Mouse (Mus musculus): ENCODE measurements around the gene Atp2c2. TPM values are rescaled to one million over a fixed set of nuclear protein-coding genes. Genes with fewer than 3 reads are reported as not detected.

Atp2c2 gene
- total RNA-seq, 1 experiment from 2014 or later, result not detected

GRCm38 (mm10) chr8:119691989-119692388, 7.8 kb upstream of the Atp2c2 start:
- no peak for ATAC-seq (replicated peaks in 1 of 2; ENCODE audit: insufficient read depth in 1 of 2, low FRiP score in 2 of 2, low TSS enrichment in 1 of 2, low read depth in 1 of 2, poor library complexity in 2 of 2, severe bottlenecking in 2 of 2)

GRCm38 (mm10) chr8:119694696-119695095, 5.1 kb upstream of the Atp2c2 start:
- no peak for ATAC-seq (replicated peaks in 1 of 2; ENCODE audit: insufficient read depth in 1 of 2, low FRiP score in 2 of 2, low TSS enrichment in 1 of 2, low read depth in 1 of 2, poor library complexity in 2 of 2, severe bottlenecking in 2 of 2)

DNA sequence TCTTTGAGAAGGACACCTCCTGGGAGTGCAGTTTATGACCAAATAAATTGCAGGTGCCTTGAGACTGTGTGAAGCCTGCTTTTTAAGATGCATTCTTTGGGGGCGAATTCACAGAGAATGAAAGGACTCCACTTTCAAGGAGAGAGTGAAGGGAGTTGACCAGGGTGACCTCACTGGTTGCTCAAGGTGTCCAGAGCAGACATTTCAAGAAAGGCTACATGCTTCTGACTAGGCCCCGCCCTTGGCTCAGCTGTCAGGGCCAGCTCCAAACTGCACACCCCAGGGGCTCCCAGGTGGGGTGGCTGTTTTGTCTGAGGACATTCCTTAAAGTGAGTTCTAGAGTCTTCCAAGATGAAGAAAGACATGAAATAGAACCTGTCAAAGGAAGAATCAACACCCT, 2.6 kb upstream of the Atp2c2 start:
- no peak for ATAC-seq (replicated peaks in 1 of 2; ENCODE audit: insufficient read depth in 1 of 2, low FRiP score in 2 of 2, low TSS enrichment in 1 of 2, low read depth in 1 of 2, poor library complexity in 2 of 2, severe bottlenecking in 2 of 2)

GRCm38 (mm10) chr8:119698960-119699359, 849 bp upstream of the Atp2c2 start:
- peak; percentile 51 to 57; a peak in 1 of 4 replicates for ATAC-seq (replicated peaks in 1 of 2; ENCODE audit: insufficient read depth in 1 of 2, low FRiP score in 2 of 2, low TSS enrichment in 1 of 2, low read depth in 1 of 2, poor library complexity in 2 of 2, severe bottlenecking in 2 of 2)

DNA sequence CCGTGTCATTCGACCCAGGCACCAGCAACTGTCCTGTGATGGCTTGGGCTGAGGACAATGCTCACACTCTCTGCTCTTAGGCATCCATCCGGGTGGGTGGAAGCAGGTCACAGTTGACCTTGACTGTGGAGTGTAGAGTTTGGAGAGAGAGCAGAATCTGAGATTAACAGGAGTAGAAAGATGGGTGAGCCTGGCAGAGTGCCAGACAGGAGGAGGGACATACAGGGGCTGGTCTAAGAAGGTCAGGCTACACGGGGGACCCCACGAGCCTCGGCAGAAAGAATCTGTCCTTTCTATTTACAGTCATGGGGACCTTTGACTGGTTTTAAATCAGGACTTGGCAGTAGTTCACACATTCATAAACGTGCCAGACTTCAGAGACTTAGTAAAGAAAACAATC, 3.2 kb downstream of the Atp2c2 start:
- no peak for ATAC-seq (replicated peaks in 1 of 2; ENCODE audit: insufficient read depth in 1 of 2, low FRiP score in 2 of 2, low TSS enrichment in 1 of 2, low read depth in 1 of 2, poor library complexity in 2 of 2, severe bottlenecking in 2 of 2)

- no peak for ATAC-seq (replicated peaks in 1 of 2; ENCODE audit: insufficient read depth in 1 of 2, low FRiP score in 2 of 2, low TSS enrichment in 1 of 2, low read depth in 1 of 2, poor library complexity in 2 of 2, severe bottlenecking in 2 of 2)
Measured at GRCm38 (mm10) chr8:119707146-119707545, 7.3 kb downstream of the Atp2c2 start.

DNA sequence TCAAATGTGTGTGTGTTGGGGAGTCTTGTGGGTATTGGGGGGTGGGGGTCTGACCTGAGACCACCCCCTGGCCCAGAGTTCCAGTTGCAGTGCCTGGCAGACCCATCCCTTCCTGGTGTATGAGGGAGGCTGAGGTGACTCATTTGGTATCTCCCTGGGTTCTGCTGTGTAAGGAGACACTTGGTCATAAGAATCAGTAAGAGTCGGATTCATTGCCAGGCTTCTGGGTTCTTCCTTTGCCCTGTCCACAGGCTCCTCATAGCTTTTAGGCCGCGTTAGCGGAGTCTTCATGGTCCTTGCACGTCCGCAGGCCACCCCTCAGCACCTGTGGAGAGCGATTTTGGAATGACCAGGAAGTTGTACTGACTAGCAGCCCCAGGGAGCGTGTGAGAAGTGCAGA, 8.7 kb downstream of the Atp2c2 start:
- no peak for ATAC-seq (replicated peaks in 1 of 2; ENCODE audit: insufficient read depth in 1 of 2, low FRiP score in 2 of 2, low TSS enrichment in 1 of 2, low read depth in 1 of 2, poor library complexity in 2 of 2, severe bottlenecking in 2 of 2)

- no peak for ATAC-seq (replicated peaks in 1 of 2; ENCODE audit: insufficient read depth in 1 of 2, low FRiP score in 2 of 2, low TSS enrichment in 1 of 2, low read depth in 1 of 2, poor library complexity in 2 of 2, severe bottlenecking in 2 of 2)
Measured at GRCm38 (mm10) chr8:119708878-119709702, 9.3 kb downstream of the Atp2c2 start.

DNA sequence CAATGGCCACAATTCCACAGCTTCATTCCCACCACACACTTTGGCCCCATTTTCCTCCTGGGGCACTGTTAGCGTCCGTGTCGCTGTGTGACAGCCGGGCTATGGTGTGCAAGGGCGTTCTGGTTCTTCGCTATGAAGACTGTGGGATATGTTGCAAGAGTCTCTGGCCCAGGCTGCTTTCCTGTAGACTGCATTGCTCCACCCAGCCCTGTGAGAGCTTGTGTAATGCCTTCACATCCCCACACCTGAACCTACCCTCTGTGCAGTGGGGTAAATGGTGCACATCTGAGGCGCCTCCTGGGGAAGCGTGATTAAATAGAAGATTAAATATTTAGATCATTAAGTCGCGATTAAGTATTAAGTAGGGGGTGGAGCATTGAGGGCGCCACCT, 9.9 kb downstream of the Atp2c2 start:
- ATAC-seq (replicated peaks in 1 of 2; ENCODE audit: insufficient read depth in 1 of 2, low FRiP score in 2 of 2, low TSS enrichment in 1 of 2, low read depth in 1 of 2, poor library complexity in 2 of 2, severe bottlenecking in 2 of 2), result peak; percentile 40 to 68; a peak in 2 of 4 replicates

DNA sequence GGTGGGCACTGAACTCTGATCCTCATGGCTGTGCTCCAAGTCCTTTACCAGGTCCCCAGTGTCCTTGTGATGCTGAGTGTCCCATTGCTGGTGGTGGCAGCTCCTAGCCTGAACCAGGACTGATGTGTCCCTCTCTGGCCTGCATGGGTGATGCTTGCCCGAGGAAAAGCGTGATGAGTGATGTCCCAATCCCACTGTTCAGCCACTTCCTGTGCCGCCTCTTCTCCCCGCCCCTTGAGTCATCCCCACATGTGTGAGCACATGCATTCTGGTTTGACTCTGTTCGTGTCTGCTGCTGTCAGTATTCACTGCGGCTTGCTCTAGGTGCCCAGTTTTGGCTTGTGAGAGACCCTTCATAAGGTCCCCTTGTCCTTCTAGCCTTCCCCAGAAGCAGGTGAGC, 12.4 kb downstream of the Atp2c2 start:
- ATAC-seq (replicated peaks in 1 of 2; ENCODE audit: insufficient read depth in 1 of 2, low FRiP score in 2 of 2, low TSS enrichment in 1 of 2, low read depth in 1 of 2, poor library complexity in 2 of 2, severe bottlenecking in 2 of 2), result peak in 1 of 2 experiments; percentile 48; a peak in 1 of 4 replicates

DNA sequence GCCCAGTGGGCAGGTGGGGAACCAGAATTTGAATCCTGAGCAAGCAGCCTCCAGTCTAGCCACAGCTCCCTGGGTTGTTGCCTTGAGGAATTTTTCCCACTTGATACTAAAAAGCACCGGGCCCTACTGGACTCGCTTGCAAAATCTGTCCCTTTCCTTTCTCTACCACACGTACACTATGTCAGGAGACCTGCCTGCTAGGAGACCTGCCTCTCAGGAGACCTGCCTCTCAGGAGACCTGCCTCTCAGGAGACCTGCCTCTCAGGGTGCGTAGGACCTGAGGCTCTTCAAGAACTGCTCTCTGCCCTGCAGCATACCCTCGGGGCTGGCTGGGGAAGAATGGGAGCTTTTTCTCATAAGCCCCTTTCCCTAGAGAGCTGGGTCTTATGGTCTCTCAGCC, 13.6 kb downstream of the Atp2c2 start:
- ATAC-seq (replicated peaks in 1 of 2; ENCODE audit: insufficient read depth in 1 of 2, low FRiP score in 2 of 2, low TSS enrichment in 1 of 2, low read depth in 1 of 2, poor library complexity in 2 of 2, severe bottlenecking in 2 of 2), result no peak

DNA sequence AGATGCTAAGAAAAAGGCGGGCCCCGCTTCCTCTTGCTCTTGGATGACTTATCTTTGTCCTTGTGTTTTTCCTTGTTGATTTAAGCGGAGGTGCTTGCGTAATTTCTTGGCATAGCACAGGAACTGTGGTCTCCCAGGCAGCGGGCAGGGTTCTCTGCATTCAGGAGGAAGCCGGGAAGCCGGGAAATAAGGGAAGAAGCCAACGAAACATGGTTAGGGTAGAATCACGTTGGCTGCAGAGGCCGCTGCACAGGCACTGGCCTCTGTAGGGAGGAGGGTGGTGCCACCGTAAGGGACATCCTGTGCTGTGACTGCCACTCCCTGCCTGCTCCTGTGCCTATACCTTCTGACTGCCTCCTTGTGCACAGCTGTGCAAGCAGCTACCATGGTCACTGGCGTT, 15.4 kb downstream of the Atp2c2 start:
- ATAC-seq (replicated peaks in 1 of 2; ENCODE audit: insufficient read depth in 1 of 2, low FRiP score in 2 of 2, low TSS enrichment in 1 of 2, low read depth in 1 of 2, poor library complexity in 2 of 2, severe bottlenecking in 2 of 2), result no peak

GRCm38 (mm10) chr8:119716730-119717299, 17.0 kb downstream of the Atp2c2 start:
- ATAC-seq (replicated peaks in 1 of 2; ENCODE audit: insufficient read depth in 1 of 2, low FRiP score in 2 of 2, low TSS enrichment in 1 of 2, low read depth in 1 of 2, poor library complexity in 2 of 2, severe bottlenecking in 2 of 2), result no peak

DNA sequence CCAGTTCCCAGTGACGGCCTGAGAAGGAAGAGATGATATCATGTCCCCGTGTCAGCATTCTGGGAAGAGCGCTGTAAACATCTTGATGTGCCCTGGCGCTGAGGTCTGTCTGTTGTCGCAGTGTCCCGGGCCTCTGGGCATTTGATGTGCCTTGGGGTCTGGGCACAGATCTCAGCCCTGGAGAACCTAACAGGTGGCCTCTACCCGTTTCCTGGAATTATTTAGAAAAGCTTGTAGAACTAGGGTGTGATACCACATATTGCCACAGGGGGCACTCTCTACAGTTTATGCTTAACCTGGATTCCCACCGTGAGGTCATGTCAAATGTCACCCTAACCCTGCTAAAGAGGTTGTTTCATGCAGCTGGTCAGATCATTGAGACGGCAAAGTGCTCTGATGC, 18.0 kb downstream of the Atp2c2 start:
- ATAC-seq (replicated peaks in 1 of 2; ENCODE audit: insufficient read depth in 1 of 2, low FRiP score in 2 of 2, low TSS enrichment in 1 of 2, low read depth in 1 of 2, poor library complexity in 2 of 2, severe bottlenecking in 2 of 2), result peak; percentile 6 to 73; a peak in 2 of 4 replicates

GRCm38 (mm10) chr8:119719011-119719501, 19.2 kb downstream of the Atp2c2 start:
- no peak for ATAC-seq (replicated peaks in 1 of 2; ENCODE audit: insufficient read depth in 1 of 2, low FRiP score in 2 of 2, low TSS enrichment in 1 of 2, low read depth in 1 of 2, poor library complexity in 2 of 2, severe bottlenecking in 2 of 2)

GRCm38 (mm10) chr8:119722348-119722747, 22.5 kb downstream of the Atp2c2 start:
- no peak for ATAC-seq (replicated peaks in 1 of 2; ENCODE audit: insufficient read depth in 1 of 2, low FRiP score in 2 of 2, low TSS enrichment in 1 of 2, low read depth in 1 of 2, poor library complexity in 2 of 2, severe bottlenecking in 2 of 2)

- no peak for ATAC-seq (replicated peaks in 1 of 2; ENCODE audit: insufficient read depth in 1 of 2, low FRiP score in 2 of 2, low TSS enrichment in 1 of 2, low read depth in 1 of 2, poor library complexity in 2 of 2, severe bottlenecking in 2 of 2)
Measured at GRCm38 (mm10) chr8:119723676-119724075, 23.9 kb downstream of the Atp2c2 start.

- no peak for ATAC-seq (replicated peaks in 1 of 2; ENCODE audit: insufficient read depth in 1 of 2, low FRiP score in 2 of 2, low TSS enrichment in 1 of 2, low read depth in 1 of 2, poor library complexity in 2 of 2, severe bottlenecking in 2 of 2)
Measured at GRCm38 (mm10) chr8:119724596-119724995, 24.8 kb downstream of the Atp2c2 start.

- ATAC-seq (replicated peaks in 1 of 2; ENCODE audit: insufficient read depth in 1 of 2, low FRiP score in 2 of 2, low TSS enrichment in 1 of 2, low read depth in 1 of 2, poor library complexity in 2 of 2, severe bottlenecking in 2 of 2), result peak in 1 of 2 experiments; percentile 22; a peak in 1 of 4 replicates
Measured at GRCm38 (mm10) chr8:119727093-119727492, 27.3 kb downstream of the Atp2c2 start.

All from hematopoietic stem cell, adult 5-6 weeks (primary cell).